Mouse (Mus musculus) ovary, postnatal 10 days (tissue): Measurements from ENCODE around the gene Slc16a14.

Experiments
- DNase-seq: peaks from one replicate; pipeline ENCODE4 v3.0.0; 2022; ENCODE audit warnings: low spot score

The Slc16a14 gene

GRCm38 (mm10) chr1:84910177-84910804 is 24.6 kb downstream of the Slc16a14 start:
- no peak for DNase-seq

DNA sequence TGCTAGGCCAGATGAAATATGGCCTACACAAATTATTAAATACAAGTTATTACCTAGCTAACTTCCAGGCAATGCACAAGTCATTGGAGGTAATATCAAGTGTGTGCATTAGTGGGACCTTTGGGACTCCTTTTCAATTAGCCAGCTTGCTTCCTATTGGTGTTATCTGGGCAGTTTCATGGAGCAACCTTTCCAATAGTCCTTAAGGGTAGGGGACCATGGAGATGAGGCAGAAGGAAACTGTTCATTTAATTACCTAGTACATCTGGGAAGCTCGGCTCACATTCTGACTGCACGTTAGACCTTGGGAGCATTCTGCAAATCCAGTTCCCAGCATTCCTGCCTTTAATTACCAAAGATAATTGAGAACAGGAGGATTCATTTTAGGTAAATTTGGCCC is 30.5 kb downstream of the Slc16a14 start:
- DNase-seq, result no peak

- no peak for DNase-seq
Measured at GRCm38 (mm10) chr1:84899156-84899555, 35.8 kb downstream of the Slc16a14 start.

- no peak for DNase-seq
Measured at GRCm38 (mm10) chr1:84897364-84897763, 37.6 kb downstream of the Slc16a14 start.

DNA sequence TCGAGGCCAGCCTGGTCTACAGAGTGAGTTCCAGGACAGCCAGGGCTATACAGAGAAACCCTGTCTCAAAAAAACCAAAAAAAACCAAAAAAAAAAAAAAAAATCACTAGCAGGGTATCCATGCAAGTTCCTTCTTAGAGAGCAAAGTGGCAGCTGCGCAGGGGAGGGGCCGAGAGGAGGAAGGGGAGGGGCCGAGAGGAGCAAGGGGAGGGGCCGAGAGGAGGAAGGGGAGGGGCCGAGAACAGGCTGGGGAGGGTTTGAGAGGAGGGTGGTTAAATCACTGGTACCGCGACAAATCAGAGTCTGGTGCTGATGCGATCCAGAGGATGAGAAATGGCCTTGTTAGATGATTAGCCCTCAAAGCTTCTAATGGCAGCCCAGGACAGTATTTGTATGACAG is 43.2 kb downstream of the Slc16a14 start:
- no peak for DNase-seq

DNA sequence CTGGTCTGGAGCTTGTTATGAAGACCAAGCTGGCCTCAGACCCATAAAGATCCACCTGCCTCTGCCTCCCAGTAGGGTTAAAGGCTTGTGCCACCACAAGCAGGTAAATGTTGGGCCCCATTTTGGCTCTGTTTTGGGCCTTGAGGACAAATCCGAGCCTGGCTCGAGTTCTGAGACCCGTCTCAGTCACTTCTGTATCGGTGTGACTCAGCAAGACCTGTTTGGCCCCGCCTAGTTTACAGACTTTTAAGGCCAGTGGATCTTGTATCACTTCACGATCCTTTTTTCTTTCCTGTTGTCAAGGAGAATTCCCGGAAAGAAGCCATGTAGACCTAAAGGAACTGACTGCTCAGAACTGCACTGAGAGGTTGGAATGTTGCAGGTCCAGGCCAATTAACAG is 44.4 kb downstream of the Slc16a14 start:
- DNase-seq, result no peak

GRCm38 (mm10) chr1:84890005-84890393 is 44.9 kb downstream of the Slc16a14 start:
- DNase-seq, result no peak

DNA sequence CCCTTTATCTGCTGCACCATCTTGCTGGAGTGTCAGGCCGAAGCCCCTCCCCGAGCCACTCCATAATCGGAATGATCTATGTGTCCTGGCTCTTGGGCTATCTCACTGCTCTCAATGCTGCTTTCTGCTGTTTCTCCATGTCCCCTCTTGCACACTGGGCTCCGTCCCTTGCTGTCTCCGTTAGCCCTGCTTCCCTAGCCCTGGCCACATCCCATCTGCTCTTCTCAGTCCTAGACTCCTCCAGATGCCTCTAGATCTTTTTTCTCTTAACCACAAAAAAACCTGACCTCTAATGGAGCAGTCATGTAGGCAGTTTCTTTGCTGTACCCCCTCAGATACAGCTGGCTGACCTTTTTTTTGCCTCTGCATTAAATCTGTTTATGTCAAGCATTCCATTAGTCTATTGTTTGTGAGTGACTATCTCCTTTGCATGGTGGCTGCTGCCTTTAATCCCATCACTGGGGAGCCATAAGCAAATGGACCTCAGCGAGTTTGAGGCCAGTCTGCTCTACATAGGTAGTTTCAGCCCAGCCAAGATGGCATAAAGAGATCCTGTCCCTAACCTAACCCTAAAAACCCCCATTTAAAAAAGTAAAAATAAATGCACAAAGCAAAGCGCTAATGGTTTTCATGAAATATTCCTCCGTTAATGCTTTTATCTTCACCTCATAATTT is 45.5 kb downstream of the Slc16a14 start:
- no peak for DNase-seq

DNA sequence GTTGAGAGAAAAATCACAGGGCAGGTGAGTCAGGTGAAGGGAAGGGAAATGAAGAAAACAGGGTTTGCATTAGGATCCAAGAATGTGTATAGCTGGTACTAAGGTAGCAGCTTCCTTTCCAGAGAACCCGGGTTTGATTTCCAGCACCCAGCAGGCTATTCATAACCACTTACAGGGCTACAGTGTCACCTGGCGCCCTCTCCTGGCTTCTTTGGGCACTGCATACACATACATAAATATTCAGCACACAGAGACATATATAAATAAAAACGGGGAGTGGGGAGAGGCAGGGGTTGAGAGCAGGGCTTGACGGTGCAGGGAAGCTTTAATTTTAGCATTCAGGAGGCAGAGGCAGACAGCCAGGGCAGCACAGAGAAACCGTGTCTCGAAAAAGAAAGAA is 49.0 kb downstream of the Slc16a14 start:
- DNase-seq, result no peak

DNA sequence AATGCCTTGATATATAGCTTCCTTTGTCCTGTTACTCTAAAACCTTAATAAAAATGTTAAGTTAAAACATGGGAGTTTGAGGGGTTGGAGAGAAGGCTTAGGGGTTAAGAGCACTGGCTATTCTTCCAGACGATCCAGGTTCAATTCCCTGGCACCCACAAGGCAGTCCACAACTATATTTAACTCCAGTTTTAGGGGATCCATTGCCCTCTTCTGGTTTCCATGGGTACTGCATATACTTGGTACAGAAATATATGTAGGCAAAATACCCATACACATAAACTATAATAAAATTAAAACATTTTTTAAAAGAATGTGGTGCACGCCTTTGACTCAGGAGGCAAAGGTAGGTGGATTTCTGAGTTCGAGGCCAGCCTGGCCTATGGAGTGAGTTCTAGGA is 49.8 kb downstream of the Slc16a14 start:
- DNase-seq, result no peak

- no peak for DNase-seq
Measured at GRCm38 (mm10) chr1:84883889-84884288, 51.0 kb downstream of the Slc16a14 start.

DNA sequence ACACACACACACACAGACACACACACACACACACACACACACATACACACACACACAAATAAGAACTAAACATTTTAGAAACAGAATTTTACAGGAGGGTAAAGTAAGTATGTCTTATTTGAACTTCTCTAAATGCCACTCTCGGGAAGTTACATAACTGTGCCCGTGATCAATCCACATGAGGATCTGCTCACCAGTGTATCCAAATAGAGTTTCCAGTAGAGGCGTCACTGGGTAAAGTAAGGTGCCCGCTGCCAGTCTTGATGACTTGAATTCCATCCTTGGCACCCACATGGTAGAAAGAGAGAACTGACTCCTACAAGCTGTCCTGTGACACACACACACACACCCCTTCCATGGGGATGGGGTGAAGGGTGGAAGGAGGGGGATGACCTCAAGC is 52.0 kb downstream of the Slc16a14 start:
- no peak for DNase-seq

DNA sequence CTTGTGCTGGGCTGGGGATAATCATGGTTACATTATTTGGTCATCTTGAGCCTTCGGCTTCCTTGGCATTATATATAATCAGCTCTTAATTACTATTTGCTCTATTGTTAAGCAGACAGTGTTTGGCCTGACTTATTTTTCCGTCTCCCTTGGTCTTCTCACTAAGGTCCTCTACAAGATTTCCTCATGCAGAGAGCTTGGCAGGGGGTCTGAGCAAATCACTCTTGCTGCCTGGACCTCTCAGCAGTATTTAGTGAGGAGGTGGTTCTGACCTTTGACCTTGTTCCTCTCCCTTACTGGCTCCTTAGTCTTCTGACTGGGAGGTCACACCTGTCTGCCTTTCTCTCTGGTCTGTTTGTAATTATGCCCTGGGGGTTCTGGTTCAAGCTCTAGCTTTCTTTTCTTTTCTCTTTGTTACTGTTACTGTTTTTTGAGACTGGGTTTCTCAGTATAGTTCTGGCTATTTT is 52.8 kb downstream of the Slc16a14 start:
- no peak for DNase-seq

DNA sequence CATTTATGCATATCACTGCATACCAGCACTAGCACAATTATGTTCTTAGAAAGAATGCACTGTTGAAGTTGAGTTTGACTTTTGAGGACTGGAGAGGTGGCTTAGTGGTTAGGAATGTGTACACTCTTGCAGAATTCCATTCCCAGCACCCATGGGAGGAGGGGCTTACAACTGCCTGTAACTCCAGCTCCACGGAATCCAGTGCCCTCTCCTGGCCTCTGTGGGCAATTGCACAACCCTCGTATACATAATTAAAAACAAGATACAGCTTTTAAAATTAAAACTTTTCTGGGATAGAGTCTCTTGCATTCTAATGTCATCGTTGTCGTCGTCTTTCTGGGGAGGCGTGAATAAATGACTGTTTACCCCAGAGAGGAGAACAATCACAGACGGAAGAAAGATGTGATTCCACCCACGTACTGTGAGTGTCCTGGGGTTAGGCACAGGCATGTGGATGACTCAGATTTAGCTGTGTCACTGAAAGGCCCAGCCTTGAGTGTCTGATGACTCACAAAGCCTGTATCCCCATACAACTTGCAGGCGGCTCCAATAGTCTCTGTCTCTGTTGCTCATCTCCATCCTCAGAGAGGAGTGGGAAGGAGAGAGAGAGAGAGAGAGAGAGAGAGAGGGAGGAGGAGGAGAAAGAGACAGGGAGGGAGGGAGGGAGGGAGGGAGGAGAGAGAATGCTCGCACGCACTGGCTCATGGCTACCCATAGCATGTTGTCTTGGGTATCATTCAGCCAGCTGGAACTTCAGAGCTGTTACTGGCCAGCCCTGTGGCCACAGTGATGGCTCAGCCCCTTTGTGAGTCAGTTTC is 53.5 kb downstream of the Slc16a14 start:
- DNase-seq, result no peak

- no peak for DNase-seq
Measured at GRCm38 (mm10) chr1:84879571-84880120, 55.3 kb downstream of the Slc16a14 start.

DNA sequence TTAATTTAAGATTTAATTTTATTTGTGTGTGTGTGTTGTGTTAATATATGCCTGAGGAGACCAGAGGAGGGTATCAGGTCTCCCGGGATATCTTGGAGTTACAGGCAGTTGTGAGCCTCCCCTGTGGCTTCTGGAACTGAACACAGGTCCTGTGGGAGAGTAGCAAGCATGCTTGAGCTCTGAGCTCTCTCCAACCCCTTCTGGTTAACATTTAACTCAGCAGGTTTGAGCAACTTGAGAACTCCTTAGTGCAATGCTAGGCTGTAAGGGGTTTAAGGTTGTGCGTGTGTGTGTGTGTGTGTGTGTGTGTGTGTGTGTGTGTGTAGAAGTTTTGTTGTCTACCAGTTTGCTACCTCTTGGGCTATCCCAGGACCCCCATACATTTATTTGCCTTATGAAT is 57.3 kb downstream of the Slc16a14 start:
- no peak for DNase-seq

DNA sequence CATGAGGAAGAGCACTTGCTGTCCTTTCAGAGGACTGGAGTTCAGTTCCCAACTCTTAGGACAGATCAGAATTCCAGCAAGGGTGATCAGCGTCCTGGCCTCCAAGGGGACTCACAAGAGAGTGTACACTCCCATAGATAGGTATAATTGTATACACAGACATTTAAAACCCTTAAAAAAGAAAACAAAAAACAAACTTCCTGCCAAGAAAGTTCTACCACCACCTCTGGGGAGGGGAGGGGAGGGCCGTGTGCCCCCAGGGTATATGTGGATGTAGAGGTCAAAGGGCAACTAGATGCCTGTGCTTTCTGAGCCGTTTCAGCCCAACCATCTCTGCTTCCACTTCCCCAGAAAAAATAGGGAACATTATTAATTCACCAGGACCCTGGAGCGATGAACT is 62.0 kb downstream of the Slc16a14 start:
- no peak for DNase-seq

GRCm38 (mm10) chr1:84872105-84872504 is 62.8 kb downstream of the Slc16a14 start:
- DNase-seq, result no peak

DNA sequence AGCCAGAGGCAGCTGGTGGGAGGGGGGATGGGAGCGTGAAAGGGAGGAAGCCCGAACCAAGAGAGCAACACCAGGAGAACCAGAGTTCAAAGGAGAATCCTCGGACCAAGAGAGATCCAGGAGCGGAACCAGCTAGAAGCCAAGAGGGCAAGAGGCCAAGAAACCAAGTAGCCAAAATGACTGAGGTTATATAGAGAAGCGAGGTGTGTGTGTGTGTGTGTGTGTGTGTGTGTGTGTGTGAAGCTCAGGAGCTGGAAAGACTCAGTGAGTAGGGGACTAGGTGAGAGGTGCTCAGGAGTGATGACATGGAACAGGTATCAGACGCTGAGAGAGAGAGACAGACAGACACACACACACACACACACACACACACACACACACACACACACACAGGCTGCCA is 63.8 kb downstream of the Slc16a14 start:
- DNase-seq, result no peak

DNA sequence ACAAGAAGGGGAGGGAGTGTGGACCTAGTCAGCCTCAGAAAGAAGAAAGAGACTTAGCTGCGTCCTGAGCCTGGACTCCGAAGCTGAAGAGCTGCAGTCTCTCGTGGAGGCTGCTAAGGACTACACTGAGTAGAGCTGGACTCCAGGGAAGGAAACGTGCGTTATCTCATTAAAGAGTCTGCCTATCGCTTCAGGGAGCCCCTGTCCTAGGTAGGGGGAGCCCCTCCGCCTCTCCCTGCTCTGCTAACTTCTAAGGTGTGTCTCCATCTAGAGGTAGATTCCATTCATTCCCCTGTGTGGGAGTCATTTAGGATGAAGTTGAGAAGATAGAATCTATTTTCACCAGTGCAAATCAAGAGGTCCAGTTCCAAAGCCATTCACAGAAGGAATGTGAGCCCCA is 65.4 kb downstream of the Slc16a14 start:
- DNase-seq, result no peak

DNA sequence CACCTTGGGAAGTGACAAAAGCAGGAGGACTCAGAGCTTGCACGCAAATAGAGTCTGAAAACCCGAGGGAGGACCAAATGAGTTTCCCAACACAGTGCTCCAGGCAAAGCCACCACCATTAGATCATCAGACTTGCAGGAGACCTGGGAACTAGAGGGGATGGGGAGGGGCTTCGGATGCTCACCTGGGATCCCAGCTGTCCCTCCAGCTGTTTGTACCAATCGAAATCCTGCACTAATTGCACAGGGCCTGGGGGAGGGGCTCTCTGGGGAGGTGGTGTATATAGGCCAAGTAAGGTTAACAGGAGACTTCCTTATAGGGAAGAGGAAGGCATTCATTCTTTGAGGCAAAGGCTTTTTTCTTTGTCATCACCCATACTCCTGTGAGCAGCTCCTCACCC is 66.1 kb downstream of the Slc16a14 start:
- no peak for DNase-seq

GRCm38 (mm10) chr1:84868311-84868710 is 66.6 kb downstream of the Slc16a14 start:
- DNase-seq, result no peak

GRCm38 (mm10) chr1:84866706-84867230 is 68.2 kb downstream of the Slc16a14 start:
- DNase-seq, result no peak
